Mouse (Mus musculus): ENCODE results near the gene Rerg. TPM values are rescaled to one million over a fixed set of nuclear protein-coding genes. Genes with fewer than 3 reads are reported as not detected.

Gene Rerg
- polyA plus RNA-seq, 1 experiment, result not detected

DNA sequence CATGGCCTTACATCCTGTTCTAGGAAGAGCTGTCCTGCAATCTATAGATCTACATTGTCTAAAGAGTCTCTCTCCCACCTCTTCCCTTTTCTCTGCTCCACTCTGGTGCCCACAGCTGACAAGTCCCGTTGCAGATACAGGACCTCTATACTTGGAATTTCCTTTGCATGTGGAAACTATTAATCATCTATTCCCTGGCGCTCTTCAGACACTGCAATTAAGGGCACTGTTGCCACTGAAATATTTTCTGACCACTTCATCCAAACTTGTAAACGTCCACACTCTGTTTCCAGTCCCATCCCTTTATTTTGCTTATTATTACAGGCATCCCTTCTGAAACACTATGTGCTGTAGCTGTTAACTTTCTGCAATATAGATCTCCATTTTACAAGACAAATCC lies 31.9 kb downstream of the Rerg start:
- Histone ChIP-seq H3K36me3 (replicated peaks; ENCODE audit: low read length) (no peaks in the 10 kb centered on the region), H3K9me3 (peaks cover 5% of the 10 kb centered on the region; the same call in 1 of the 2 replicates), H3K4me3 (replicated peaks) (no peak overlapping the region), H3K4me1 (no peaks in the 10 kb centered on the region), H3K27me3 (replicated peaks) (no peaks in the 10 kb centered on the region)
- TF ChIP-seq GATA1 (IDR thresholded peaks at IDR 0.05; ENCODE audit: borderline replicate concordance, low read length) (no peak), FLI1 (IDR thresholded peaks at IDR 0.05; ENCODE audit: low read length) (no peak)

DNA sequence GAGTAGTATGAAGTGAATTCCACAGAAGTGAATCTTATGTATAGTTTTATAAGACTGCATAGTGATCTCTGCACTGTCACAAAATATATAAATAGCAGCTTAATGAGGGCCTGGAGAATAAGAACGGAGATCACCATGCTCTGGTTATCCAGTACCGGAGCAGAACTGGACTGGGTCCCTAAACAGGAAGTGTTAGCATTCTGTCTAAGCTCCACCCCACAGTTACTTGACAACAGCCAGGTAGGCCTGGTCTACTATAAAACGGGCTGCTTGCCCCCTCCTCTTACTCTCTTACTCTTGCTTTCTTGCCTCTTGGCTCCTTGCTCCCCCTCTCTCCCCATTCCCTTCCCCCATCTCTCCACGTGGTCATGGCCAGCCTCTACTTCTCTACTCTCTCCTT lies 33.9 kb downstream of the Rerg start:
- no peaks in the 10 kb centered on the region for H3K4me1 ChIP-seq
- no peaks in the 10 kb centered on the region for H3K36me3 ChIP-seq (replicated peaks; ENCODE audit: low read length)
- peaks cover 11% of the 10 kb centered on the region; the same call in 1 of the 2 replicates for H3K9me3 ChIP-seq
- no peak overlapping the region for H3K4me3 ChIP-seq (replicated peaks)
- TF ChIP-seq FLI1 (IDR thresholded peaks at IDR 0.05; ENCODE audit: low read length) (no peak), GATA1 (IDR thresholded peaks at IDR 0.05; ENCODE audit: borderline replicate concordance, low read length) (no peak)
- no peaks in the 10 kb centered on the region for H3K27me3 ChIP-seq (replicated peaks)

DNA sequence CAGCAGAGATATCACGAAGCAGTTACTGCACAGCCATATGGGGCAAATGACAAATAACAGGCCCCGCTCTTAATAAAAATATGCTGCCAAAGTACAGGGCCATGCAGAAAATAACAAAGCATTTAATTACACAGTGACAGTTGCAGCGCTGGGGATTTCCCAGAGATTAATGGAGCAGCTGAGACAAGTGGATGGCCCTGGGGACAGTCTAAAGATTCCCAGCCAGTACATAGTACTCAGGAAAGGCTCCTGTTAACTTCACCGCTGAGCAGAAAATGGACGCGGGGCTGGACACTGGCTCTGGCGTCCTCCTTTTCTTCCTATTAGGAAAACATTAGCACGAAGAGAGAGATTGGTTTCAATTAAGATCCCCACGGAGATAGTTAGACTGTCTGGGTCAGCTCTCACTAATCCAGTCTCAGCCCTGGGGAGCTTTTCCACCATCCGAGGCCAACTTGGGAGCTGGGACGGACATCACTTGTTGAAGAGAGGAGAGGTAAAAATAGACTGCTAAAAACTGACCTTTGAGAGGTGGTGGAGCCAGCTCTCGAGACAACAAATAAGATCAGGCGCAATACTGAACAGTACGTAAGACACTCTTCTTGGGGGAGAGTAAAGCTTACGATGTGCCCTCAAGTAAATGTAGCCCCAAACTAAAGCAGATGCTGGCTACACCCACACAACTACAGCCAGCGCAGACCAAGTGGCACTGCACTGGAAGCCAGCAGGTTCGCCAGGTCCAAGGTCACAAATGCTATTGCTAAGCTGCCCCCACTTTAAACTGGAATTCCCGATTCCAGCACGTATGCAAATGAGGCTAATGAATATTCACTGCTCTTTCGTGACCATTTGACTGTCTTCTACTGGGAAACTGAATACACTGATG lies 34.5 kb downstream of the Rerg start:
- peaks cover 11% of the 10 kb centered on the region; the same call in 1 of the 2 replicates for H3K9me3 ChIP-seq
- H3K4me3 ChIP-seq (replicated peaks), result no peak overlapping the region
- no peaks in the 10 kb centered on the region for H3K27me3 ChIP-seq (replicated peaks)
- H3K4me1 ChIP-seq, result no peaks in the 10 kb centered on the region
- H3K36me3 ChIP-seq (replicated peaks; ENCODE audit: low read length), result no peaks in the 10 kb centered on the region
- TF ChIP-seq FLI1 (IDR thresholded peaks at IDR 0.05; ENCODE audit: low read length), result no peak
- TF ChIP-seq GATA1 (IDR thresholded peaks at IDR 0.05; ENCODE audit: borderline replicate concordance, low read length), result no peak

DNA sequence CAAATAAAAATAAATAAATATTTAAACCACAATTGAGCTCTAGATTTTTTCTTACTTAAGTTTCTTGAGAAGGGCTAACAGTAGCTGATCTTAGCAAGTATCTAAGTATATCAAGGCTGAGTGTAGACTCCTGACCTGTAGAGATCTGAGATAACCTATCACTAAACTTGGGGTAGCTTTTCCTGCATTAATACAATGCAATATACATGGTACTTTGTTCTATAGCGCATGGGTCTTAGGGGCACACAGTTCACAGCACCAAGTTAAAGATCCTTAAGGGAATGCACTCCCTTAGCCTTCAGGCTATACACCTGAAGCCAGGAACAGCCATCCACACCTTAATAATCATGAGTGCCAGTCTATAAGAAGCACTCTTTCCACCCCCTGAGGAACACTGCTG lies 38.5 kb downstream of the Rerg start:
- Histone ChIP-seq H3K36me3 (replicated peaks; ENCODE audit: low read length) (no peaks in the 10 kb centered on the region), H3K4me1 (no peaks in the 10 kb centered on the region), H3K9me3 (peaks cover 11% of the 10 kb centered on the region; the same call in 1 of the 2 replicates), H3K4me3 (replicated peaks) (no peak overlapping the region), H3K27me3 (replicated peaks) (no peaks in the 10 kb centered on the region)
- no peak for TF ChIP-seq FLI1 (IDR thresholded peaks at IDR 0.05; ENCODE audit: low read length)
- TF ChIP-seq GATA1 (IDR thresholded peaks at IDR 0.05; ENCODE audit: borderline replicate concordance, low read length), result no peak

DNA sequence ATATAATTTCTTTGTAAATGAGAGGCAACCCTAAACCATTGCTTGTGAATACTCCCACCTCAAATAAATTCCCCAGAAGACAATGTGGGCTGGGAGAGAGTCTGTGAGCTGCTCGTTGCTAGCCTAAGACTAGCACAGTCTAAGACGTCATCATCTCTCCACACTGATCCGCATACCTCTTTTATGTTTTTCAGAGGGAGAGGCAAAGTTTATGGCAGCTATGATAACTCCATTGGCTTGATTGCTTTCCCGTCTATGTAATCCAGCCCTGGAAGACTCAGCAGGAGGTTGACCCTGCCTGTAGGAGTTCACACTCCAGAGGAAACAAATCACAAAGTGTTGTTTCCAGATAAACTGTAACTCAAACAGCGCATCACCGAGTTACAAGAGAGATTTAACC lies 38.9 kb downstream of the Rerg start:
- Histone ChIP-seq H3K36me3 (replicated peaks; ENCODE audit: low read length) (no peaks in the 10 kb centered on the region), H3K27me3 (replicated peaks) (no peaks in the 10 kb centered on the region), H3K4me1 (no peaks in the 10 kb centered on the region), H3K9me3 (peaks cover 11% of the 10 kb centered on the region; the same call in 1 of the 2 replicates), H3K4me3 (replicated peaks) (no peak overlapping the region)
- no peak for TF ChIP-seq FLI1 (IDR thresholded peaks at IDR 0.05; ENCODE audit: low read length)
- no peak for TF ChIP-seq GATA1 (IDR thresholded peaks at IDR 0.05; ENCODE audit: borderline replicate concordance, low read length)

DNA sequence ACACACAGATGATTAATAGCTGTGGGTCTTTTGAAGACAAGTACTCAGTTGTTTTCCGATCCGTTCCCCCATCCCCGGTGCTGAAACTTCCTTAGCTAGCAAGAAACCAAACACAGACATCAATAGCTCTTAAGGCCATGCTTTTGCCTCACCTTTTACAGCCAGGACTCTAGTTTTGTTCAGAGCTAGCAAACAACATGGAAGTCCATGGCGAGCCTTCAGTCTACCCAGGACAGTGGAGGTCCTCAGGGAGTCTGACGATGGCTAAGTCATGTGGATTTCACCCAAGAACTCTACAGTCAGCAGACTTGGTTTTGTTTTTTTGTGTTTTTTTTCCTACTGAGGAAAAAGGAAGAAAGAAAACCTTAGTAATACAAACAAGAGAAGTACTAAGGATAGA lies 43.4 kb downstream of the Rerg start:
- H3K36me3 ChIP-seq (replicated peaks; ENCODE audit: low read length), result no peaks in the 10 kb centered on the region
- TF ChIP-seq GATA1 (IDR thresholded peaks at IDR 0.05; ENCODE audit: borderline replicate concordance, low read length), result no peak
- no peak for TF ChIP-seq FLI1 (IDR thresholded peaks at IDR 0.05; ENCODE audit: low read length)
- H3K9me3 ChIP-seq, result no peaks in the 10 kb centered on the region

DNA sequence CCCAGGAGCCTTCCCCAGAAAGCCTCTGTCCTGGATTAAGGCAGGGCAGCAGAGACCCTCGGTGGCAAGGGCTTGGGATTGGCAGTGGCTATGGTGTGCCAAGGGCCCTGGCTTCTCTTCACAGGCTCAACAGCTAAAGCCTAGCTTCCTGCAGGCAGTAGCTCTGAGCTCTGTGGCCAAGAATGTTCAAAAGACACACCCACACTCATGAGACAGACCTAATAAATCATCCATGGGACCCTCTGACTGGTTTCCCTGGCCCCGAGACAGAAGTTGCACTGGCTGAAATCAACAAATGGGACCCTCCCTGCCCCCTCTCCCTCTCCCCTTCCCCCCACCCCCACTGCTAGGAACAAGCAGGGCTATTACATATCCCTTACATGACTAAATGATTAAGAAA lies 44.1 kb downstream of the Rerg start:
- no peaks in the 10 kb centered on the region for H3K9me3 ChIP-seq
- H3K27me3 ChIP-seq (replicated peaks), result no peaks in the 10 kb centered on the region
- TF ChIP-seq GATA1 (IDR thresholded peaks at IDR 0.05; ENCODE audit: borderline replicate concordance, low read length) (no peak), FLI1 (IDR thresholded peaks at IDR 0.05; ENCODE audit: low read length) (no peak)
- H3K4me1 ChIP-seq, result no peaks in the 10 kb centered on the region
- H3K36me3 ChIP-seq (replicated peaks; ENCODE audit: low read length), result no peaks in the 10 kb centered on the region
- H3K4me3 ChIP-seq (replicated peaks), result no peak overlapping the region

More for the DNA sequence above, 43.4 kb downstream of the Rerg start:
- Histone ChIP-seq H3K4me1 (no peaks in the 10 kb centered on the region), H3K4me3 (replicated peaks) (no peak overlapping the region), H3K27me3 (replicated peaks) (no peaks in the 10 kb centered on the region)

DNA sequence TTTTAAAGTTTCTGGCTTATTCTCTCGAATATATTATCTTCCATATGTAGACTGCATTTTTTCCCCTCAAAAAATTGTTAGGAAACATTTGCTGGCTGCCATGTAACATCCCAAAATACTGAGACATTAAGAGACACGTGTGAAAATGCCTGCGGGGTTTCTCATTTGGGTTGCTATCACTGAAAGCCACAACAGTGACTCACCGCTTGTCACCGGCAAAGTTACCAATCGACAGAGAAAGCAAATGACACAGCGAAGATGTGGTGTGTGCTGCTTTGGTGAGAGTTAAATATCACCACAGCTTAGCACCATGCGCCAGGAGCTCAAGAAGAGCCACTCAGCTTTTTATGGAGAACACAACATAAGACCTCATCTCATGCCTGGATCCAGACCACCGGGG lies 44.9 kb downstream of the Rerg start:
- H3K4me1 ChIP-seq, result no peaks in the 10 kb centered on the region
- H3K36me3 ChIP-seq (replicated peaks; ENCODE audit: low read length), result no peaks in the 10 kb centered on the region
- no peak for TF ChIP-seq GATA1 (IDR thresholded peaks at IDR 0.05; ENCODE audit: borderline replicate concordance, low read length)
- no peak for TF ChIP-seq FLI1 (IDR thresholded peaks at IDR 0.05; ENCODE audit: low read length)
- no peak overlapping the region for H3K4me3 ChIP-seq (replicated peaks)
- no peaks in the 10 kb centered on the region for H3K27me3 ChIP-seq (replicated peaks)
- no peaks in the 10 kb centered on the region for H3K9me3 ChIP-seq

DNA sequence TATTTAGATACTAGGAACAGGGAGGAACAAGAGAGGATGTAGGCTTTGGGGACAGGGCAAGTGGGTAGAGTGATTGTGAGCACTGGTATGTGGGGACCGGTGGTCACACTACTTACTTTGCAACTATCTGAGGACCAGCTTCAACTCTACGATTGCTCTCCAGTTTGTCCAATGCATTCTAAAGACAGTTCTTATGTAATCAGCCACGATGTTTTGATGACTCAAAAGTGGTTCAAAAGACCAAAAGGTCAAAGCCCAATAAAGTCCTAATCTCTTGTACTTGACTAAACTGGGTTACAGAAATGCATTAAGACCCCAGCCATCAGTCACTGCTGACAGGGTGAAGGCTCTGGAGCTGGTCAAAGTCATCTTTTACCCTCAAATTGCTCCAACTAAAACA lies 45.3 kb downstream of the Rerg start:
- Histone ChIP-seq H3K36me3 (replicated peaks; ENCODE audit: low read length) (no peaks in the 10 kb centered on the region), H3K27me3 (replicated peaks) (no peaks in the 10 kb centered on the region), H3K4me3 (replicated peaks) (no peak overlapping the region), H3K9me3 (peaks cover 3% of the 10 kb centered on the region; the same call in 1 of the 2 replicates), H3K4me1 (no peaks in the 10 kb centered on the region)
- no peak for TF ChIP-seq GATA1 (IDR thresholded peaks at IDR 0.05; ENCODE audit: borderline replicate concordance, low read length)
- no peak for TF ChIP-seq FLI1 (IDR thresholded peaks at IDR 0.05; ENCODE audit: low read length)

DNA sequence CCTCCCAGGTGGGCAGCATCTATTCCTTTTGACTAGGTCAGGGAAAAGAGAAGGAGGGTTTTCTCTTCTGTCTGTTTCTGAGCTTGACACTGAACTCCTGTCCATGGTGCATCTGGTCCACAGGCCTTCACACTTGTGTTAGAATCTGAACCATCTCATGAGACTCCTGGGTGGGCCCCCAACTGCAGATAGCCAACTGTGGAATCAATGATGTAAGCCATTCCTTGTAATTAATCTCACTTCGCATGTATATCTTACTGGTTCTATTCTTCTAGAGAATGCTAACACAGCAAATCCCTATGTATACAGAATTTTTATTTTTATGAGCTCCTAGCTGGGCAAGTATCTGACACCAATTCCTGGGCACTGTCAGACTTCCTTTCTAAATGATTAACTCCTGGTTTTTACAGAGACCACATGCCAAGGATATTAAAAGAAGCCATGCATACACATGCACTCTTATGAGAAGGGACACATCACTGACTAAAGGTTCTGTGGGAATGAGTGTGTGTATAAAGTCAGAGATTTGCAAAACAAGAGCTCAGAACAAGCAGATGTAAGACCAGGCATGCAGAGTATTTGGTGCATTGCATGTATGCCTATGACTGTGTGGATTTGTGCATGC lies 53.3 kb downstream of the Rerg start:
- Histone ChIP-seq H3K4me1 (no peaks in the 10 kb centered on the region), H3K4me3 (replicated peaks) (no peak overlapping the region), H3K9me3 (peaks cover 6% of the 10 kb centered on the region; the same call in 1 of the 2 replicates), H3K36me3 (replicated peaks; ENCODE audit: low read length) (no peaks in the 10 kb centered on the region), H3K27me3 (replicated peaks) (no peaks in the 10 kb centered on the region)
- TF ChIP-seq GATA1 (IDR thresholded peaks at IDR 0.05; ENCODE audit: borderline replicate concordance, low read length) (no peak), FLI1 (IDR thresholded peaks at IDR 0.05; ENCODE audit: low read length) (no peak)

Data from megakaryocyte, embryonic 14.5 days (primary cell).